Mouse (Mus musculus) CH12.LX (cell line): Measurements from ENCODE around the gene Myo16. TPM values are rescaled to one million over a fixed set of nuclear protein-coding genes. Genes with fewer than 3 reads are reported as not detected.

Experiments
- DNase-seq: peaks from one replicate; pipeline ENCODE4 v3.0.0-alpha.2; 2013; ENCODE audit errors: extremely low read depth
- H3K27ac ChIP-seq: 2 replicates; pipeline ENCODE4 v1.5.1; 2012; ENCODE audit warnings: low read depth, mild to moderate bottlenecking, control low read depth, moderate library complexity; ENCODE audit not compliant: insufficient read depth
- H3K27me3 ChIP-seq: replicated peaks from 2 replicates; pipeline ENCODE3; 2012; ENCODE audit warnings: inconsistent platforms
- H3K36me3 ChIP-seq, 2 experiments: replicated peaks in 1 of 2; 2 replicates each; pipeline versions ENCODE3 to v1.6.1; 2012; ENCODE audit warnings: inconsistent platforms in 1 of 2, low read length in 1 of 2, mild to moderate bottlenecking in 1 of 2, mixed read lengths in 1 of 2, moderate library complexity in 1 of 2; ENCODE audit not compliant: control insufficient read depth in 1 of 2, insufficient read depth in 1 of 2
- H3K4me1 ChIP-seq, 2 experiments: 2 replicates each; pipeline ENCODE4 v1.6.1; 2012; ENCODE audit warnings: inconsistent platforms in 1 of 2, moderate library complexity in 1 of 2; ENCODE audit not compliant: insufficient read depth in 2 of 2, control insufficient read depth in 1 of 2
- H3K4me2 ChIP-seq: 2 replicates; pipeline ENCODE4 v1.6.1; 2012; ENCODE audit warnings: low read depth, mild to moderate bottlenecking, control low read depth; ENCODE audit not compliant: poor library complexity, insufficient read depth, severe bottlenecking
- H3K4me3 ChIP-seq, 3 experiments: fragments of 150-350 bp in 1 of 3; sonication (generic) in 1 of 3; replicated peaks in 1 of 3; 2 replicates each; pipeline versions ENCODE3 to v1.5.1; 2011 to 2012; ENCODE audit warnings: low read depth in 2 of 3, low read length in 2 of 3, mild to moderate bottlenecking in 2 of 3, moderate library complexity in 2 of 3, control low read depth in 1 of 3, improper control_type of control experiment in 1 of 3, inconsistent platforms in 1 of 3, mixed read lengths in 1 of 3; ENCODE audit not compliant: poor library complexity in 1 of 3
- H3K79me2 ChIP-seq: replicated peaks from 2 replicates; pipeline ENCODE4 v1.6.1; 2012; ENCODE audit warnings: mild to moderate bottlenecking, moderate library complexity; ENCODE audit not compliant: control insufficient read depth, poor library complexity, insufficient read depth, severe bottlenecking; ENCODE audit errors: extremely low read depth
- H3K9ac ChIP-seq: 2 replicates; pipeline ENCODE4 v1.6.1; 2012; ENCODE audit warnings: low read depth, mild to moderate bottlenecking, control low read depth, moderate library complexity; ENCODE audit not compliant: insufficient read depth
- H3K9me3 ChIP-seq: replicated peaks from 2 replicates; pipeline ENCODE3; 2012; ENCODE audit warnings: low read length, inconsistent platforms, mixed read lengths
- BHLHE40 ChIP-seq: IDR thresholded peaks from 2 replicates; pipeline ENCODE4 v1.6.1; 2011; ENCODE audit warnings: mild to moderate bottlenecking, low read depth, low read length, improper control_type of control experiment
- CHD1 ChIP-seq: IDR thresholded peaks from 2 replicates; pipeline ENCODE4 v1.6.1; 2012; ENCODE audit warnings: low read depth, low read length, improper control_type of control experiment, inconsistent platforms
- CHD2 ChIP-seq: IDR thresholded peaks from 2 replicates; pipeline ENCODE4 v1.6.1; 2011; ENCODE audit warnings: low read length, improper control_type of control experiment
- CTCF ChIP-seq, 2 experiments: IDR thresholded peaks in 1 of 2; conservative IDR thresholded peaks in 1 of 2; 2 replicates each; pipeline ENCODE4 v1.5.1; 2011 to 2012; ENCODE audit warnings: low read depth in 2 of 2, low read length in 2 of 2, improper control_type of control experiment in 1 of 2, inconsistent platforms in 1 of 2, mild to moderate bottlenecking in 1 of 2, moderate library complexity in 1 of 2
- EP300 ChIP-seq: IDR thresholded peaks from 2 replicates; pipeline ENCODE4 v1.6.1; 2011; ENCODE audit warnings: low read length, improper control_type of control experiment
- ETS1 ChIP-seq: conservative IDR thresholded peaks from 2 replicates; pipeline ENCODE4 v1.6.1; 2012; ENCODE audit warnings: low read depth, mild to moderate bottlenecking, inconsistent platforms, low read length, improper control_type of control experiment, moderate library complexity
- HCFC1 ChIP-seq: IDR thresholded peaks from 2 replicates; pipeline ENCODE4 v1.6.1; 2012; ENCODE audit warnings: low read depth, mild to moderate bottlenecking, inconsistent platforms, low read length, improper control_type of control experiment
- IRF4 ChIP-seq: IDR thresholded peaks from 2 replicates; pipeline ENCODE4 v1.6.1; 2014; ENCODE audit warnings: low read depth, mild to moderate bottlenecking, inconsistent platforms, low read length, improper control_type of control experiment
- JUN ChIP-seq: IDR thresholded peaks from 2 replicates; pipeline ENCODE4 v1.6.1; 2011; ENCODE audit warnings: low read depth, mild to moderate bottlenecking, low read length, improper control_type of control experiment, moderate library complexity; ENCODE audit not compliant: insufficient read depth
- KAT2A ChIP-seq: IDR thresholded peaks from 2 replicates; pipeline ENCODE4 v1.6.1; 2012; ENCODE audit warnings: low read length, improper control_type of control experiment, inconsistent platforms; ENCODE audit not compliant: insufficient replicate concordance
- MAFK ChIP-seq: IDR thresholded peaks from 2 replicates; pipeline ENCODE4 v1.6.1; 2011; ENCODE audit warnings: low read length, improper control_type of control experiment; ENCODE audit not compliant: insufficient replicate concordance
- MAX ChIP-seq: IDR thresholded peaks from 2 replicates; pipeline ENCODE4 v1.6.1; 2011; ENCODE audit warnings: low read length, improper control_type of control experiment
- MAZ ChIP-seq: IDR thresholded peaks from 2 replicates; pipeline ENCODE4 v1.6.1; 2012; ENCODE audit warnings: low read depth, mild to moderate bottlenecking, inconsistent platforms, low read length, improper control_type of control experiment, moderate library complexity
- MEF2A ChIP-seq: IDR thresholded peaks from 2 replicates; pipeline ENCODE4 v1.6.1; 2014; ENCODE audit warnings: low read depth, mild to moderate bottlenecking, inconsistent platforms, low read length, improper control_type of control experiment, borderline replicate concordance
- MXI1 ChIP-seq: IDR thresholded peaks from 2 replicates; pipeline ENCODE4 v1.6.1; 2011; ENCODE audit warnings: mild to moderate bottlenecking, low read depth, low read length, improper control_type of control experiment
- NELFE ChIP-seq: IDR thresholded peaks from 2 replicates; pipeline ENCODE4 v1.6.1; 2011; ENCODE audit warnings: low read depth, low read length, improper control_type of control experiment
- NRF1 ChIP-seq: IDR thresholded peaks from 2 replicates; pipeline ENCODE4 v1.6.1; 2014; ENCODE audit warnings: low read depth, mild to moderate bottlenecking, inconsistent platforms, low read length, improper control_type of control experiment, moderate library complexity
- SIN3A ChIP-seq: IDR thresholded peaks from 2 replicates; pipeline ENCODE4 v1.6.1; 2012; ENCODE audit warnings: low read length, improper control_type of control experiment, inconsistent platforms
- TBP ChIP-seq: conservative IDR thresholded peaks from 2 replicates; pipeline ENCODE4 v1.6.1; 2011; ENCODE audit warnings: low read depth, low read length, improper control_type of control experiment
- TCF12 ChIP-seq: IDR thresholded peaks from 2 replicates; pipeline ENCODE4 v1.6.1; 2014; ENCODE audit warnings: low read depth, mild to moderate bottlenecking, inconsistent platforms, low read length, improper control_type of control experiment
- UBTF ChIP-seq: IDR thresholded peaks from 2 replicates; pipeline ENCODE4 v1.6.1; 2012; ENCODE audit warnings: low read depth, mild to moderate bottlenecking, inconsistent platforms, low read length, improper control_type of control experiment, moderate library complexity
- USF1 ChIP-seq: IDR thresholded peaks from 2 replicates; pipeline ENCODE4 v1.6.1; 2014; ENCODE audit warnings: low read depth, mild to moderate bottlenecking, inconsistent platforms, low read length, improper control_type of control experiment
- USF2 ChIP-seq: conservative IDR thresholded peaks from 2 replicates; pipeline ENCODE4 v1.6.1; 2011; ENCODE audit warnings: low read depth, low read length, improper control_type of control experiment
- ZKSCAN1 ChIP-seq: IDR thresholded peaks from 2 replicates; pipeline ENCODE4 v1.6.1; 2012; ENCODE audit warnings: low read depth, inconsistent platforms, low read length, improper control_type of control experiment, borderline replicate concordance
- ZMIZ1 ChIP-seq: IDR thresholded peaks from 2 replicates; pipeline ENCODE4 v1.6.1; 2012; ENCODE audit warnings: low read depth, mild to moderate bottlenecking, inconsistent platforms, low read length, improper control_type of control experiment
- ZNF384 ChIP-seq: IDR thresholded peaks from 2 replicates; pipeline ENCODE4 v1.6.1; 2012; ENCODE audit warnings: low read depth, low read length, improper control_type of control experiment, inconsistent platforms
- dilution Hi-C: fragments of 300-500 bp; cut with MboI; formaldehyde crosslinking; loops from 2 replicates; pipeline ENCODE4 v1.14.3; 2020; ENCODE audit warnings: low sequenced_read_pairs; ENCODE audit not compliant: extremely low pct_unique_long_range_greater_than_20kb, extremely low pct_ligation_motif_present
- in situ Hi-C: fragments of 300-500 bp; cut with MboI; formaldehyde crosslinking; loops from 3 replicates; pipeline ENCODE4 v1.14.3; 2019; ENCODE audit warnings: low sequenced_read_pairs, low pct_ligation_motif_present, low pct_unique_long_range_greater_than_20kb, mixed read lengths
- polyA plus RNA-seq: library from polyadenylated mRNA; unstranded; fragments of >175 nt; gene quantifications from 2 replicates; pipeline ENCODE4 v1.2.1, GENCODE M21; 2012; ENCODE audit warnings: low read depth; ENCODE audit not compliant: insufficient read length
- total RNA-seq, 2 experiments: library from RNA; depleted of rRNA; stranded (reverse); fragments of 300-350 nt in 1 of 2; fragments of >200 nt in 1 of 2; gene quantifications; 2 replicates each; pipeline ENCODE4 v1.2.3; 2012 to 2014

Gene Myo16
- total and polyA plus RNA-seq, 3 experiments, result not detected

- dilution Hi-C loops, result no loop called here
- DNase-seq, result no peak
- Histone ChIP-seq H3K27me3 (peaks cover 4% of the 10 kb centered on the region), H3K79me2 (no peaks in the 10 kb centered on the region), H3K36me3 (no peaks in the 10 kb centered on the region), H3K4me1 (no peaks in the 10 kb centered on the region), H3K4me3 (no peak overlapping the region), H3K9ac (no peak overlapping the region), H3K9me3 (no peaks in the 10 kb centered on the region), H3K27ac (no peak overlapping the region), H3K4me2 (no peak overlapping the region)
- TF ChIP-seq JUN, result no peak
- no peak for TF ChIP-seq USF2
- TF ChIP-seq ZMIZ1, result no peak
- TF ChIP-seq ZKSCAN1, result no peak
- no peak for TF ChIP-seq IRF4
- TF ChIP-seq EP300, result no peak
- TF ChIP-seq USF1, result no peak
- no peak for TF ChIP-seq CHD1
- TF ChIP-seq ZNF384, result no peak
- TF ChIP-seq NRF1, result no peak
- no peak for TF ChIP-seq TCF12
- TF ChIP-seq ETS1, result no peak
- no peak for TF ChIP-seq MEF2A
- no peak for TF ChIP-seq TBP
- no peak for TF ChIP-seq CTCF (conservative IDR thresholded peaks at IDR 0.05 in 1 of 2, IDR thresholded peaks at IDR 0.05 in 1 of 2; ENCODE audit: low read depth in 2 of 2, low read length in 2 of 2)
- no peak for TF ChIP-seq SIN3A
- in situ Hi-C loops, result no loop called here
Observed at GRCm38 (mm10) chr8:10224305-10224971, 70.7 kb downstream of the Myo16 start.

GRCm38 (mm10) chr8:10225018-10225417, 71.3 kb downstream of the Myo16 start:
- Histone ChIP-seq H3K9me3 (no peaks in the 10 kb centered on the region), H3K9ac (no peak overlapping the region), H3K4me3 (no peak overlapping the region), H3K27ac (no peak overlapping the region), H3K79me2 (no peaks in the 10 kb centered on the region), H3K4me1 (no peaks in the 10 kb centered on the region), H3K27me3 (peaks cover 4% of the 10 kb centered on the region), H3K36me3 (no peaks in the 10 kb centered on the region), H3K4me2 (no peak overlapping the region)
- in situ Hi-C loops, result no loop called here
- TF ChIP-seq ZKSCAN1, result no peak
- TF ChIP-seq SIN3A, result no peak
- TF ChIP-seq USF1, result no peak
- no peak for TF ChIP-seq MXI1
- no peak for TF ChIP-seq UBTF
- no peak for TF ChIP-seq MAFK
- TF ChIP-seq KAT2A, result no peak
- no peak for TF ChIP-seq JUN
- TF ChIP-seq ETS1, result no peak
- no peak for TF ChIP-seq HCFC1
- no peak for TF ChIP-seq MAX
- no peak for TF ChIP-seq BHLHE40
- TF ChIP-seq CHD2, result no peak
- TF ChIP-seq MAZ, result no peak
- TF ChIP-seq NELFE, result no peak
- no peak for TF ChIP-seq CHD1
- DNase-seq, result no peak
- dilution Hi-C loops, result no loop called here
